Mouse (Mus musculus): ENCODE measurements around the gene Ydjc. TPM values are rescaled to one million over a fixed set of nuclear protein-coding genes. Genes with fewer than 3 reads are reported as not detected.
A peak's percentile ranks its signal among the peaks of the same experiment; 100 is the strongest.

Gene Ydjc
- 5.9 and 9.5 TPM in 2 replicates for polyA plus RNA-seq (2011; ENCODE audit: insufficient read length, low read depth, missing spikeins)

- TF ChIP-seq POLR2A (IDR thresholded peaks at IDR 0.05; ENCODE audit: low read depth, low read length) (no peak), CTCF (IDR thresholded peaks at IDR 0.05; ENCODE audit: borderline replicate concordance, insufficient read depth, low read length) (no peak)
- H3K4me3 ChIP-seq (ENCODE audit: insufficient read depth, low read length): no peak within 1 kb of the TSS
Measured at GRCm38 (mm10) chr16:17144339-17144738, at the start of gene Ydjc. Ydjc (plus strand) TSS chr16:17144621.

GRCm38 (mm10) chr16:17096938-17097337 is 47.5 kb upstream of the Ydjc start:
- Histone ChIP-seq H3K4me1 (ENCODE audit: control insufficient read depth, insufficient read depth, low read length) (no peaks in the 10 kb centered on the region), H3K4me3 (ENCODE audit: insufficient read depth, low read length) (no peak overlapping the region), H3K27ac (ENCODE audit: insufficient read depth, low read length) (no peak overlapping the region)
- TF ChIP-seq CTCF (IDR thresholded peaks at IDR 0.05; ENCODE audit: borderline replicate concordance, insufficient read depth, low read length) (no peak), POLR2A (IDR thresholded peaks at IDR 0.05; ENCODE audit: low read depth, low read length) (no peak)

More at GRCm38 (mm10) chr16:17144339-17144738, at the start of gene Ydjc:
- no peak within 1 kb of the TSS for H3K27ac ChIP-seq (ENCODE audit: insufficient read depth, low read length)
- H3K4me1 ChIP-seq (ENCODE audit: control insufficient read depth, insufficient read depth, low read length): no peaks in the 10 kb centered on the region

DNA sequence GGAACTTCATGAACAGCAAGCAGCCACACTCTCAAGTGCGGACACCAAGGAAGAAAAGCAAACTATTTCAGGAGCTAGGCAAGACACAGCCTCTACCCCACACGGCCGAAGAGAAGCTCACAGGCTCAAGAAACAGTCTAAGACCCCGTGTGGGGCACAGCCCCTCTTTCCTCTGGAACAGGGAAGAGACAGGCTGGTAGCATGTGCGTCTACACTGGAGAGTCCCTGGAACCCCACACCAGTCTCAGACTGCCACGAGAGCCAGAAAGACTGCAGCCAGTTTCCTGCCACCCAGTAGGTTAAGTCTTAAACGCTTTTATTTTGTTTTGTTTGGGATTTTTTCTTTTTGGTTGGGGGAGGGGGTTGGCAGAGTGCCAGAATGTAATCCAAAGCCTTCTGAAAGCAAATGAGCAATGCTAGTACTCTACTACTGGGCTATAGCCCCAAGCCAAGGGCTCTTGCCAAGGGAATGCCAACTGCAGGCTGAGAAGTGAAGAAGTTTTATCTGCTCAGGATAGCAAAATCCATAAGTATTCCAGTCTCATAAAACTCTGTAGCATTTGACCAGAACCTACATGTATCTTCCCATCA is 41.7 kb upstream of the Ydjc start:
- H3K4me1 ChIP-seq (ENCODE audit: control insufficient read depth, insufficient read depth, low read length): no peaks in the 10 kb centered on the region
- H3K4me3 ChIP-seq (ENCODE audit: insufficient read depth, low read length): no peak overlapping the region
- TF ChIP-seq CTCF (IDR thresholded peaks at IDR 0.05; ENCODE audit: borderline replicate concordance, insufficient read depth, low read length) (no peak), POLR2A (IDR thresholded peaks at IDR 0.05; ENCODE audit: low read depth, low read length) (no peak)
- no peak overlapping the region for H3K27ac ChIP-seq (ENCODE audit: insufficient read depth, low read length)

DNA sequence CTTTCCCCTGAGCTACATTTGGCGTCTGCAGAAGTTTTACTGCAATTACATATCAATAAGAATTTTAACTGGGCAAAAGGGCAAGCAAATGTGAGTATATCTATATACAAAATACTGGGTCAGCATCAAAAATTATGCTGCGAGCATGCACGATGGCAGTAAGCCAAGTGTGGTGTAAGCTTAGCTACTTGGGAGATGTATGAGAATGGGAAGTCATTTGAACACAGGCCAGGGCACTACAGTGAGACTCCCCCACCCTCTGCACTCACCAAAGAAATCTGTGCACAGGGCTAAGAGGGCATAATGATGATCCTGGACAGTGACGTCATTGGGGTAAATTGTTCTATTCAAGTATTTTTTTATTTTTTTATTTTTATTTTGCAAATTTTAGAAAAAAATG is 39.8 kb upstream of the Ydjc start:
- Histone ChIP-seq H3K4me3 (ENCODE audit: insufficient read depth, low read length) (no peak overlapping the region), H3K27ac (ENCODE audit: insufficient read depth, low read length) (no peak overlapping the region), H3K4me1 (ENCODE audit: control insufficient read depth, insufficient read depth, low read length) (peaks cover 2% of the 10 kb centered on the region; the same call in 1 of the 2 replicates)
- TF ChIP-seq POLR2A (IDR thresholded peaks at IDR 0.05; ENCODE audit: low read depth, low read length) (no peak), CTCF (IDR thresholded peaks at IDR 0.05; ENCODE audit: borderline replicate concordance, insufficient read depth, low read length) (no peak)

GRCm38 (mm10) chr16:17110771-17111743 is 33.4 kb upstream of the Ydjc start, which contains the start of gene Ppil2:
Ppil2 (minus strand) TSS chr16:17111257.
- peaks cover 6% of the 10 kb centered on the region; the same call in 1 of the 2 replicates for H3K4me1 ChIP-seq (ENCODE audit: control insufficient read depth, insufficient read depth, low read length)
- H3K4me3 ChIP-seq (ENCODE audit: insufficient read depth, low read length): peak within 1 kb of the TSS; percentile 91
- no peak for TF ChIP-seq CTCF (IDR thresholded peaks at IDR 0.05; ENCODE audit: borderline replicate concordance, insufficient read depth, low read length)
- peak; percentile 91 for TF ChIP-seq POLR2A (IDR thresholded peaks at IDR 0.05; ENCODE audit: low read depth, low read length)
- H3K27ac ChIP-seq (ENCODE audit: insufficient read depth, low read length): no peak within 1 kb of the TSS

GRCm38 (mm10) chr16:17117309-17117799 is 27.1 kb upstream of the Ydjc start:
- no peak overlapping the region for H3K27ac ChIP-seq (ENCODE audit: insufficient read depth, low read length)
- no peaks in the 10 kb centered on the region for H3K4me1 ChIP-seq (ENCODE audit: control insufficient read depth, insufficient read depth, low read length)
- H3K4me3 ChIP-seq (ENCODE audit: insufficient read depth, low read length): no peak overlapping the region
- TF ChIP-seq POLR2A (IDR thresholded peaks at IDR 0.05; ENCODE audit: low read depth, low read length) (no peak), CTCF (IDR thresholded peaks at IDR 0.05; ENCODE audit: borderline replicate concordance, insufficient read depth, low read length) (no peak)

DNA sequence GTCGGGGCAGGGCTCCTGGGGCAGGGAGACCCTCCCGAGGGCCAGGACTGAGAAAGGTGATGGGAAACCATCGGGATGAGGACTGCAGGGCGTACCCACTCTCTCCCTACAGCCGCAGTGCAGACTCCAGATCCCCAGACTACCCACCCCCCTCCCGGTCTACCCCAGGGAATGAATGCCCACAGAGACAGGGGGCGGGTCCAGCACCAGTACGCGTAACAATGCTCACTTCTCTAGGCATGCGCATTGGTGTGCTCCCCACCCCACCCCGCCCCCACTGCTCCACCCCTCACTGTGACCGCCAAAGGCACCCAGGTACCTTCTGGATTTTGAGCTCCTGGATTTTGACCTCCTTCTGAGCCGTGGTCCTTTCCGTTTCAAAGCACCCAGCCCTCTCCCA is 22.9 kb upstream of the Ydjc start:
- no peak for TF ChIP-seq CTCF (IDR thresholded peaks at IDR 0.05; ENCODE audit: borderline replicate concordance, insufficient read depth, low read length)
- no peak for TF ChIP-seq POLR2A (IDR thresholded peaks at IDR 0.05; ENCODE audit: low read depth, low read length)
- Histone ChIP-seq H3K4me1 (ENCODE audit: control insufficient read depth, insufficient read depth, low read length) (no peaks in the 10 kb centered on the region), H3K27ac (ENCODE audit: insufficient read depth, low read length) (no peak overlapping the region)

DNA sequence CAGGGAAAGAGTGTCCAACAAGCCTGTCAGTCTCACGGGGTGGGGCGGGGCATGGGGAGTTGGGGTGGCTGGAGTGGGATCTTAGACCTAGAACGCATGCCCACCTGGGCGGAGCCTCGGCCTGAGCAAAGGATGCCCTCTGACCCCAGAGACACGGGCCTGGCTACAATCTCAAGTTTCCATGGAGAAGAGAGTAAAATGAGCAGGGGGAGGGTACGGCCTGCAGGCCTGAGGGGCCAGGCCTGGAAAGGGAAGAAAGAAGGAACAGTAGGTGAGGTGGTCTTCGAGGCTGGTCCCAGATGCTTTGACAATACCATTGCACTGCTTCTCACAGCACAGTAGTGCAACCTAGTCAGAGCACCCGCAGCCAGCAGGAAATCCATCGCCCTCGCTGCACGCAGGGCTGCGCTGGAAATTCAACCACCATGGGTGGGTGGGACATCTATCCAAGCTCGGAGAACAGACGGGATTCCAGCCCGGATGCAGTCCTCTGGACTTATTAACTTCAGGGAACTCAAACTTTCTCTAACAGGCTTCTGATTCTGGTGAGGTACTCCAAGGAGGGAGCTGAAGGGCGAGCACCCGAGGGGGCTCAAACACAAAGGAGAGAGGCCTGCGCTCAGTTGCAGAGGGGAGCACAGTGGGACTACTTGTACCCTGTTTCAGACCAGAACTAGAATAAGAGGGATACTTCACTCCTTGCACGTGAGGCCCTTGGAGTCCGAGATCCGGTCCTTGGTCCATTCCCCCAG is 20.1 kb upstream of the Ydjc start:
- H3K27ac ChIP-seq (ENCODE audit: insufficient read depth, low read length): no peak overlapping the region
- TF ChIP-seq CTCF (IDR thresholded peaks at IDR 0.05; ENCODE audit: borderline replicate concordance, insufficient read depth, low read length): no peak
- TF ChIP-seq POLR2A (IDR thresholded peaks at IDR 0.05; ENCODE audit: low read depth, low read length): no peak
- peak overlapping the region; percentile 50 for H3K4me3 ChIP-seq (ENCODE audit: insufficient read depth, low read length)
- no peaks in the 10 kb centered on the region for H3K4me1 ChIP-seq (ENCODE audit: control insufficient read depth, insufficient read depth, low read length)

More for the DNA sequence above, 22.9 kb upstream of the Ydjc start:
- no peak overlapping the region for H3K4me3 ChIP-seq (ENCODE audit: insufficient read depth, low read length)

DNA sequence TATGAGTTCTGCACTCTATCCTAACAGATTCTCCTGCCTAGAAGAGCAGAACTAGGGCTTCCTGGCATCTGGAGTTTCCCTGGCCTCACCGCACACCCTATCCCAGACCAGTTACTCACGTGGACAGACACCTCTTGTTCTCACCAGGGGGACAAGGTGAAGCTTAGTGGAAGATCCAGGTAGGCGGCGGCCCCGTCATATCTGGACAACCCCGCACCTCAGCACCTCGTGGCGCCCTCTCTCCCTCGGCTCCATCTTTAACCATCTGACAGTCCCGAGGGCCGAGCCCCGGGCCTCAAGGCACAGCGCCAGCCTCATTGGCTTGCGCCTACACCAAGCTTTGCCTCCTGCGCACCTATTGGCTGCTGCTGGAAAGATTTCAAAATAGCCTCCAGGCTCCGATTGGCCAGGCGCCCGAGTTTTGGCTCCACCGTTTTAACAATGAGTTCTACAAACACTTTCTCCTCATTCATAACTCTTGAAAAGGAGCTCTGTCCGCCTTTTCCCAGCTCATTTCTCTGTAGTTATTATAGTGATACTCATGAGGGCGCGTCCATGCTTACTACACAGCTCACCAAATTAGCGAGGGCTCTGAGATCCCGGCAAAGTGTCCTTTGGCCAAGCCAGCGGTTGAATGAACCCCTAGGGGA is 19.4 kb upstream of the Ydjc start, which contains the start of gene 2610318N02Rik:
TSS of gene 2610318N02Rik (minus strand) at position 297 of the 650 bp plus-strand sequence.
- TF ChIP-seq POLR2A (IDR thresholded peaks at IDR 0.05; ENCODE audit: low read depth, low read length) (peak; percentile 63), CTCF (IDR thresholded peaks at IDR 0.05; ENCODE audit: borderline replicate concordance, insufficient read depth, low read length) (no peak)
- no peaks in the 10 kb centered on the region for H3K4me1 ChIP-seq (ENCODE audit: control insufficient read depth, insufficient read depth, low read length)
- H3K4me3 ChIP-seq (ENCODE audit: insufficient read depth, low read length): peak within 1 kb of the TSS; percentile 50
- no peak within 1 kb of the TSS for H3K27ac ChIP-seq (ENCODE audit: insufficient read depth, low read length)

Data from embryonic fibroblast, embryonic 13.5 days (primary cell).